Mouse (Mus musculus): ENCODE measurements at regions not wholly inside any gene's neighbourhood (a gene's known extent, or its start where the extent isn't known, plus 50 kb on each side); places are given as distances from the start of the nearest gene placed in this dataset.

GRCm38 (mm10) chr6:81388484-81388883, 535.0 kb upstream of the Gcfc2 start:
- no peak for TF ChIP-seq CTCF (IDR thresholded peaks at IDR 0.05; ENCODE audit: control insufficient read depth, insufficient read depth, insufficient replicate concordance, low read depth, low read length)
- TF ChIP-seq POLR2A (IDR thresholded peaks at IDR 0.05; ENCODE audit: control insufficient read depth, low read depth, low read length): no peak

All from testis, adult 2 months (tissue).